Mouse (Mus musculus): Measurements from ENCODE around the gene Mybph.
"Not testable (repeated sequence)": the region's sequence is repeated elsewhere in the genome, so short reads cannot be mapped to it uniquely, and the experiment has no call there.

Gene Mybph

DNA sequence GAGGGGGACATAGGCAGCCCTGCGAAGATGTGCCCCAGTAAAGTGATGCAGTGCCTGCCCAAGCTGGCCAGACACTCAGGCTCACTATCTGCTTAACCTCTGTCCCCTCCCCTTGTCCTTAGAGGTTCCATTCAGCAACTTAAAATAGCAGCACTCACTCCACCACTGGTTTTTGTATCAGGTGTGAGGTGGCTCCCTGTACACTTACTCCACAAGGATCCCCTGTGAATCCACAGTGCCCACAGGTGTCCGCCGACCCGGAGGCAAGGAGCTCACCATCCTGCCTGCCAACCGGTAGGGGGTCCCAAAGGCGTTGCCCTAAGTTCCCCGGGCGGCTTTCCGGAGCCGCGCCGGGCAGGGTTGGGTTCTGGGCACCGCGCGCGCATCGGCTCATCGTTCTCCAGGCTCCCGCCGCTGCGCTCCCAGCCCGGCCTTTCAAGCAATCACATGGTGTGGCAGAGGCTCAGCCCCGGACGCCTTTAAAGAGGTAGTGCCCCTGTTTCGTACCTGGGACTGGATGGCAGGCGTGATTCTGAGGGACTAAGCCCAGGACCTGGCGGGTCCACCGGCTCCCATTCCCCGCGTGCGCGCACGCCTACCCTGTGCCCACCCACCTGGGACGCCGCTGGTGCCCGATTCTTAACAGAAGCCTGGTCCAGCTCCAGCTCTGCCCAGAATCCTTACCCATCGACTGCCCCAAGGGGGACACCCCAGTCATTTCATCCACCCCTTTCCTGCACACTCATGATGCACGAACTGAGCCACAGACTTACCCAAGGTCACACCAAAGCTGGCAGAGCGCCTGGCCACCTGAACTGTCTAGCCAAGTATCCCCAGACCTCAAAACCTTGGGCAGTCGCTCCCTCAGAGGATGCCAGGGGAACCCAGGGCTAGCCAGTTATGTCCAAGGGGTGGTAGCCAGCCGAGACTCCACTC lies 41.5 kb downstream of the Mybph start:
- no peak for DNase-seq

DNA sequence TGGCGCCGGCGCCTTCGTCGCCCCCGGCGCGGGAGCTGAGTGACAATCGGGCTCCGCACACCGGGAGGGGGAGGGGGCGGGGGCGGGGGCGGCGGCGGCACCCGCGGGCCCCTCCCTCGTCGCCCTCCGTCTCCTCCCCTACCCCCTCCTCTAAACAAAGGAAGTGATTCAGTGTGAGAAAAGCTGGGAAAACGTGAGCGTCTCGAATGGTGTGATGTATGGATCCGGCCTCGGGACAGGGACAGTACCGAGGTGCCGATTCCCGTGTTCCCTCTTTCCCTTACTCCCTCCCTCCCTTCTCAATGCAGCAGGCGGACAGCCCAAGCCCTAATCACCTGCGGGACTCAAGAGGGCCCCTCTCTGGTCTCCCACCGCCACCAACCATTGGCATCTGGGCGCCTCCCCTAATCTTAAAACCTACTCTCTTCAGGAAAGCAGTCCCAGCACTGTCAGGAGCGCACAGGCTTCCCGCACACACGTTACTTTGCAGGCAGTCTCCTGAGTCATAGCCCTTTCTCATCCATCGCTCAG lies 42.2 kb downstream of the Mybph start, which contains the start of gene Adora1:
Gene Adora1 (minus strand): TSS at position 41 of the 531 bp plus-strand sequence.
- no peak for DNase-seq

GRCm38 (mm10) chr1:134236142-134236541 lies 42.9 kb downstream of the Mybph start:
- no peak for DNase-seq

- DNase-seq, result no peak
Measured at GRCm38 (mm10) chr1:134237438-134237837, 44.2 kb downstream of the Mybph start.

- DNase-seq, result no peak
Measured at GRCm38 (mm10) chr1:134240701-134241100, 47.5 kb downstream of the Mybph start.

GRCm38 (mm10) chr1:134241298-134241697 lies 48.0 kb downstream of the Mybph start:
- DNase-seq, result no peak

- DNase-seq, result no peak
Measured at GRCm38 (mm10) chr1:134242286-134242685, 49.0 kb downstream of the Mybph start.

DNA sequence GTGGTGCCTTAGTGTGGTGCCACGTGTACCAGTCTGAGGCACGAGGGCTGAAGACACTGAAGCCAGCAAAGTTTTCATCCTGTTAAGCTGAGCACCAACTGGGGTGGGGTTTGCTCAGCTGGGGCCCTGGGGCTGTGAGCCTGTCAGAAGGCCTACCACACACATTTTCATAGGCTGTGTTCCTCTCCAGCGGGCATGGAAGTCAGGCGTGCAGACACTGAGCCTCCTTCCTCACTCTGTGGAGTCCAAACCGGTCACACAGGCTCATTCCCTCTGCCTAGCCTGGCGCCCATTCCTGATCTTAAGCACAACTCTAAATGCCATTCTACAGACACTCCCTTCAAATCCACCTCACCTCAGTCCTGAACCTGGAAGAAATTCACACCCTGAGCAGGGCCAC lies 50.3 kb downstream of the Mybph start:
- peak; percentile 60 for DNase-seq

DNA sequence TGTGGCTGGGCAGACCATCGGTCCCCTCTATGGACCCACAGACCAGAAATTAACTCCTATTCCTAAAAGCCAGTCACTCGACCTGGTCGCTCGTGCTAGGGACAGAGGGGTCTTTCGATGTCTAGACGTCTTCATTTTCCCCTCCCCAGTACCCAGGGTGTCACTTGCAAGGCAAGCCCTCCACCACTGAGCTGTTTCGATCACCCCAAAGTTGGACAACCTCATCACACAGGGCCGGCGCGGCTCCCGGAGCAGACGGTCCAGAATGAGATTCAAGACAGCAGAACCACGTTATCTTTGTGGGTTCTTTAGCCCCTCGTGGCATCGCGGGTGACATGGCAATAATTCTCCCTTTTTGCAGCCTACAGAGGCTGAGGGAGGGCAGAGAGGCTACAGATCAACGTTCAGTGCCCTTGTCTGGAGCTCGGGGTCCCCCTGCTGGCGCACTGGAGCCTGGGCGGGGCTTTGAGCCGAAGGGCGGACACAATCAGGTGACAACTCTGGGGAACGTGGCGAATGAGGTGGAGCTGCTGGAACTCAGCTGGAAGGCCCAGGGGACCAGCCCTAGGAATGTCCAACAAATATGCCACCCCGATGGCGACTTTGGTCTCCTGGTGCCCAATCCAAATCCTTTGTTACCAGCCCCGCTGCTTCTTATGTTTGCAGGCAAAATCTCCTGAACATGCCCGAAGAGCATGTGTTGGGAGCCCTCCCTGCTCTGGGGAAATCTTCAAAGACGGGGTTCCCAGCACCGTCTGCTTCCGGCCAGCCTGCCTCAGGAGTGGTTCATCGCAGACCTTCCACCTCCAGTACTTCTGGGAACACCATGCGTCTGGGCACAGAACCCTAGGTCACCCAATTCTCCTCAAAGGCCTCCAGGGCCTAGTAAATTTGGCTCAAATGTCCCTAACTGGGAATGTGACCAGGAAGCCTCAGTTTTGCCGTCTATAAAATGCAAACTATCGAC lies 51.0 kb downstream of the Mybph start:
- DNase-seq, result peak; percentile 96

DNA sequence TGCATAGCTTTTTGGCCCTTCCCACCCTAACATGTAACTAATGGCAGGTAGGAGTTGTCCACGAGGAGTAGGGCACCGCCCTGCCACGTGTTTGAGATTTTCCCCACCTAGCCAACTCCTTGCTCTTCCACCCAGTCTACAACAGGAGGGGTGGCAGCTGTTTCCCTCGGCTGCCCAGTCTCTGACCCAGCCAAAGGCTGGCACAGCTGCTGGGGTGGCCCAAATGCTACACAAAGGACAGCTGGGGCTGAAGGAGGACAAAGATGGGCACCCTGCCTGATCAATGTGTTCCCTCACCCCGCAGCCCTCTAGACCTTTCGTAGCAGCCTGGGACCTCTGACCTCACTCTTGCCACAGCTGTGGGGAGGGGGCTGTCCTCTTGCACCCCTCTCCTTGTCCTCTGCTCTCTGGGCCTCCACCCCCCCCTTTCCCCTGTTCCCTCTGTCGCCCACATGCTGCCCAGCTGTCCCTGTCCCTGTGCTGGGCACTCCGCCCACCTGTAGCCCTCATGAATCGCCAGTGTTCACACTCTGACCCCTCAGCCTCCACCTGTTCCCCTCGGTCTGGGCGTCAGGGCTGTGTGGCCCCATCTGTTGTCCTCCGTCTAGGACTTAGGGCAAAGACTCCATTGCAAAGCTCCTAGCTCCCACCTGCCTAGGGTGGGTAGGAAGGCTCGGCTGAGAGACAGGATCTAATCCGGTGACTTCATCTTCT lies 51.9 kb downstream of the Mybph start:
- no peak for DNase-seq

- DNase-seq, result peak; percentile 45
Measured at GRCm38 (mm10) chr1:134246590-134246989, 53.3 kb downstream of the Mybph start.

GRCm38 (mm10) chr1:134249681-134250080 lies 56.4 kb downstream of the Mybph start:
- not testable (repeated sequence) for DNase-seq

Measured in lung, postnatal 36 days (tissue).